Mouse (Mus musculus): ENCODE data around the gene Pip4k2b. TPM values are rescaled to one million over a fixed set of nuclear protein-coding genes. Genes with fewer than 3 reads are reported as not detected.
"Not testable (repeated sequence)": the region's sequence is repeated elsewhere in the genome, so short reads cannot be mapped to it uniquely, and the experiment has no call there.

The Pip4k2b gene
- polyA plus RNA-seq, 1 experiment = 17.6 TPM

GRCm38 (mm10) chr11:97713896-97714295, 30.6 kb downstream of the Pip4k2b start:
- peaks cover 9% of the 10 kb centered on the region; the same call in 1 of the 2 replicates for H3K4me1 ChIP-seq (ENCODE audit: control insufficient read depth, insufficient read depth, insufficient read length)
- H3K27ac ChIP-seq (ENCODE audit: insufficient read depth, low read length) = no peak overlapping the region
- H3K4me3 ChIP-seq (ENCODE audit: extremely low read depth, insufficient read depth, insufficient read length) = no peak overlapping the region
- TF ChIP-seq POLR2A (IDR thresholded peaks at IDR 0.05; ENCODE audit: low read depth, low read length) (no peak), CTCF (IDR thresholded peaks at IDR 0.05; ENCODE audit: extremely low read depth, insufficient read depth, insufficient read length, insufficient replicate concordance) (no peak)
- H3K27me3 ChIP-seq (ENCODE audit: control insufficient read depth, insufficient read depth, low read length) = no peaks in the 10 kb centered on the region
- peaks cover 21% of the 10 kb centered on the region for H3K36me3 ChIP-seq (ENCODE audit: control insufficient read depth, insufficient read depth, low read length)
- WGBS = 92% methylated on average over 8 of the region's 8 CpGs
- no peak for DNase-seq (ENCODE audit: low read depth in 1 of 2, low spot score in 2 of 2)

GRCm38 (mm10) chr11:97712286-97712685, 32.2 kb downstream of the Pip4k2b start:
- no peaks in the 10 kb centered on the region for H3K27me3 ChIP-seq (ENCODE audit: control insufficient read depth, insufficient read depth, low read length)
- H3K4me1 ChIP-seq (ENCODE audit: control insufficient read depth, insufficient read depth, insufficient read length) = no peaks in the 10 kb centered on the region
- no peak overlapping the region for H3K4me3 ChIP-seq (ENCODE audit: extremely low read depth, insufficient read depth, insufficient read length)
- H3K27ac ChIP-seq (ENCODE audit: insufficient read depth, low read length) = no peak overlapping the region
- H3K36me3 ChIP-seq (ENCODE audit: control insufficient read depth, insufficient read depth, low read length) = peaks cover 19% of the 10 kb centered on the region
- no peak for DNase-seq (ENCODE audit: low read depth in 1 of 2, low spot score in 2 of 2)
- 93% methylated on average over 15 of the region's 15 CpGs for WGBS
- TF ChIP-seq CTCF (IDR thresholded peaks at IDR 0.05; ENCODE audit: extremely low read depth, insufficient read depth, insufficient read length, insufficient replicate concordance) (no peak), POLR2A (IDR thresholded peaks at IDR 0.05; ENCODE audit: low read depth, low read length) (no peak)

- Histone ChIP-seq H3K4me1 (ENCODE audit: control insufficient read depth, insufficient read depth, insufficient read length) (no peaks in the 10 kb centered on the region), H3K36me3 (ENCODE audit: control insufficient read depth, insufficient read depth, low read length) (peaks cover 23% of the 10 kb centered on the region), H3K27me3 (ENCODE audit: control insufficient read depth, insufficient read depth, low read length) (no peaks in the 10 kb centered on the region), H3K4me3 (ENCODE audit: extremely low read depth, insufficient read depth, insufficient read length) (no peak overlapping the region), H3K27ac (ENCODE audit: insufficient read depth, low read length) (no peak overlapping the region)
- no peak for DNase-seq (ENCODE audit: low read depth in 1 of 2, low spot score in 2 of 2)
- WGBS = 48% methylated on average over 13 of the region's 13 CpGs
- TF ChIP-seq POLR2A (IDR thresholded peaks at IDR 0.05; ENCODE audit: low read depth, low read length) (no peak), CTCF (IDR thresholded peaks at IDR 0.05; ENCODE audit: extremely low read depth, insufficient read depth, insufficient read length, insufficient replicate concordance) (no peak)
Measured at GRCm38 (mm10) chr11:97711200-97711900, 33.2 kb downstream of the Pip4k2b start.

GRCm38 (mm10) chr11:97710067-97710466, 34.4 kb downstream of the Pip4k2b start:
- H3K4me3 ChIP-seq (ENCODE audit: extremely low read depth, insufficient read depth, insufficient read length); H3K27me3 ChIP-seq (ENCODE audit: control insufficient read depth, insufficient read depth, low read length); H3K4me1 ChIP-seq (ENCODE audit: control insufficient read depth, insufficient read depth, insufficient read length); DNase-seq (ENCODE audit: low read depth in 1 of 2, low spot score in 2 of 2); H3K27ac ChIP-seq (ENCODE audit: insufficient read depth, low read length): not testable (repeated sequence)
- peaks cover 23% of the 10 kb centered on the region for H3K36me3 ChIP-seq (ENCODE audit: control insufficient read depth, insufficient read depth, low read length)
- 87% methylated on average over 2 of the region's 2 CpGs for WGBS

- Histone ChIP-seq H3K36me3 (ENCODE audit: control insufficient read depth, insufficient read depth, low read length) (peaks cover 6% of the 10 kb centered on the region), H3K4me1 (ENCODE audit: control insufficient read depth, insufficient read depth, insufficient read length) (peaks cover 13% of the 10 kb centered on the region; the same call in 1 of the 2 replicates), H3K27ac (ENCODE audit: insufficient read depth, low read length) (peak within 1 kb of the TSS; percentile 67), H3K4me3 (ENCODE audit: extremely low read depth, insufficient read depth, insufficient read length) (peak within 1 kb of the TSS; percentile 85), H3K27me3 (ENCODE audit: control insufficient read depth, insufficient read depth, low read length) (peaks cover 13% of the 10 kb centered on the region)
- peak; percentile 99 to 100 for DNase-seq (ENCODE audit: low read depth in 1 of 2, low spot score in 2 of 2)
- under 1% methylated on average over 35 of the region's 35 CpGs for WGBS
- TF ChIP-seq CTCF (IDR thresholded peaks at IDR 0.05; ENCODE audit: extremely low read depth, insufficient read depth, insufficient read length, insufficient replicate concordance) (no peak), POLR2A (IDR thresholded peaks at IDR 0.05; ENCODE audit: low read depth, low read length) (peak; percentile 84)
Measured at GRCm38 (mm10) chr11:97703039-97703826, 41.3 kb downstream of the Pip4k2b start, which contains the start of gene Psmb3. Gene Psmb3, plus strand, starts transcription at chr11:97703399.

- peak; percentile 75 to 85 for DNase-seq (ENCODE audit: low read depth in 1 of 2, low spot score in 2 of 2)
- peaks cover 13% of the 10 kb centered on the region; the same call in 1 of the 2 replicates for H3K4me1 ChIP-seq (ENCODE audit: control insufficient read depth, insufficient read depth, insufficient read length)
- TF ChIP-seq POLR2A (IDR thresholded peaks at IDR 0.05; ENCODE audit: low read depth, low read length) (no peak), CTCF (IDR thresholded peaks at IDR 0.05; ENCODE audit: extremely low read depth, insufficient read depth, insufficient read length, insufficient replicate concordance) (no peak)
- peaks cover 6% of the 10 kb centered on the region for H3K36me3 ChIP-seq (ENCODE audit: control insufficient read depth, insufficient read depth, low read length)
- WGBS = under 1% methylated on average over 24 of the region's 24 CpGs
- peak overlapping the region; percentile 85 for H3K4me3 ChIP-seq (ENCODE audit: extremely low read depth, insufficient read depth, insufficient read length)
- peaks cover 13% of the 10 kb centered on the region for H3K27me3 ChIP-seq (ENCODE audit: control insufficient read depth, insufficient read depth, low read length)
- peak overlapping the region; percentile 67 for H3K27ac ChIP-seq (ENCODE audit: insufficient read depth, low read length)
Measured at GRCm38 (mm10) chr11:97702393-97702745, 42.1 kb downstream of the Pip4k2b start.
